Mouse (Mus musculus): ENCODE results near the gene Trpm7. TPM values are rescaled to one million over a fixed set of nuclear protein-coding genes. Genes with fewer than 3 reads are reported as not detected.
"Not testable (repeated sequence)": the region's sequence is repeated elsewhere in the genome, so short reads cannot be mapped to it uniquely, and the experiment has no call there.

Trpm7 gene
- polyA plus RNA-seq, 1 experiment, result 13.5 TPM

DNA sequence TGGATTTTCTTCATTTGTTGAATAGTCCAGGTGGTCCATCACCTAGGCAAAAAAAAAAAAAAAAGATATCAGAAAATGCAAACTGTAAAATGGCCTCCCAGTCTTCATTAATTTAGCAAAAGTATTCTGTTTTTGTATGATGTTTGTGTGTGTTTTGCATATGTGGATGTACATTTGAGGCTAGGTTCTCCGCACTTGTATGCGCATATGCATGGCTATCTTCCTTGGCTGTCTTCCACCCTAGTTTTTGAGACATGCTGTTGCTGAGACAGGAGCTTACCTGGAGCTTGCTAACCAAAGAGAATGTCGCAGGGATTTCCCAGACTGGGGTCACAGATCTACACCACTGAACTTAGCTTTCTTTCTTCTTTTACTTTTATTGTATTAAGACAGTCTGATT, 18.2 kb upstream of the Trpm7 start:
- Histone ChIP-seq H3K27me3 (replicated peaks; ENCODE audit: control insufficient read depth, insufficient read depth, low read length) (no peaks in the 10 kb centered on the region), H3K27ac (ENCODE audit: insufficient read depth, low read depth, low read length) (no peak overlapping the region), H3K4me3 (ENCODE audit: insufficient read depth, low read depth, low read length) (no peak overlapping the region), H3K4me1 (ENCODE audit: control insufficient read depth, insufficient read depth, low read length) (no peaks in the 10 kb centered on the region; the same call in 1 of the 2 replicates), H3K36me3 (ENCODE audit: control insufficient read depth, insufficient read depth, low read length) (no peaks in the 10 kb centered on the region)
- no peak for DNase-seq
- TF ChIP-seq CTCF (conservative IDR thresholded peaks at IDR 0.05; ENCODE audit: insufficient read depth, insufficient read length, low read depth, low read length) (no peak), POLR2A (IDR thresholded peaks at IDR 0.05; ENCODE audit: low read depth, low read length) (no peak)
- 95% methylated on average over 3 of the region's 3 CpGs for WGBS

DNA sequence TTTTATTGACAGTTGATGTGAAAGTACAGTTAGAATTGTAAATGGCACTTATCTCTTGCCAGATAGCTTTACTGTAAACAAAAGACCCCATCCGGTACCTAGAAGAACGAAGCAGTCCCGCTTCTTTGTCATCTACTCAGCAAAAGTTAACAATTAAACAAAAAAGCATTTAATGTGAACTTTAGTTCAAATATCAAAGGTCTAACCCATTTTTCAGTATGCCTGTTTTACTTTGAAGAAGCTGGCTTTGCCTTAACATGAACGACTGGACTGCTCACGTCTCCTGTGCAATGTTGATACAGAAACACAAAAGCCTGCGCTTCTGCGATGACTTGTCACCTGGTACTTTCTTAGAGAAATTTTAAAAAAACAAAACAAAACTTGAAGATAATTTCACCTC, 16.3 kb upstream of the Trpm7 start:
- 56% methylated on average over 7 of the region's 7 CpGs for WGBS
- H3K36me3 ChIP-seq (ENCODE audit: control insufficient read depth, insufficient read depth, low read length), result no peaks in the 10 kb centered on the region
- H3K4me3 ChIP-seq (ENCODE audit: insufficient read depth, low read depth, low read length), result no peak overlapping the region
- no peaks in the 10 kb centered on the region; the same call in 1 of the 2 replicates for H3K4me1 ChIP-seq (ENCODE audit: control insufficient read depth, insufficient read depth, low read length)
- DNase-seq, result peak; percentile 57
- peak overlapping the region; percentile 55 for H3K27ac ChIP-seq (ENCODE audit: insufficient read depth, low read depth, low read length)
- TF ChIP-seq CTCF (conservative IDR thresholded peaks at IDR 0.05; ENCODE audit: insufficient read depth, insufficient read length, low read depth, low read length), result no peak
- no peak for TF ChIP-seq POLR2A (IDR thresholded peaks at IDR 0.05; ENCODE audit: low read depth, low read length)
- H3K27me3 ChIP-seq (replicated peaks; ENCODE audit: control insufficient read depth, insufficient read depth, low read length), result no peaks in the 10 kb centered on the region

DNA sequence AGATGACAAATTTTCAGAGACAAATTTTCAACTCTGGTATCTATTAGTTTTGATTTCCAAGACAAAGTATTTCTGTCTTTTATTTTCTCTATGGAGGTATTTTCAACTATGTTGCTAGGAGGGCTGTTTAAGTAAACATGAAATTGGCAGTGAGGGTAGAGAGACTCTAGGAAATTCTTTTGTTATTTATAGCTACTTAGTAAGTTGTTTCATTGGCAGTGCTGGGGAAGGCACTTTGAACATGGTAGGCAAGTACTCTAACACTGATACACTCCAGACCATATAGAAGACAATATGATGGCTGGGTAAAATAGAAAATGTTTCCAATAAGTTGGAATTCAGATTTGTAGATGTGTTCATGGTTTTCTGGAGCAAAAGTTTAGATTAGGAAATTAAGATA, 15.7 kb upstream of the Trpm7 start:
- Histone ChIP-seq H3K4me3 (ENCODE audit: insufficient read depth, low read depth, low read length) (no peak overlapping the region), H3K4me1 (ENCODE audit: control insufficient read depth, insufficient read depth, low read length) (no peaks in the 10 kb centered on the region), H3K36me3 (ENCODE audit: control insufficient read depth, insufficient read depth, low read length) (no peaks in the 10 kb centered on the region), H3K27me3 (replicated peaks; ENCODE audit: control insufficient read depth, insufficient read depth, low read length) (no peaks in the 10 kb centered on the region), H3K27ac (ENCODE audit: insufficient read depth, low read depth, low read length) (no peak overlapping the region)
- no peak for DNase-seq
- no peak for TF ChIP-seq CTCF (conservative IDR thresholded peaks at IDR 0.05; ENCODE audit: insufficient read depth, insufficient read length, low read depth, low read length)

DNA sequence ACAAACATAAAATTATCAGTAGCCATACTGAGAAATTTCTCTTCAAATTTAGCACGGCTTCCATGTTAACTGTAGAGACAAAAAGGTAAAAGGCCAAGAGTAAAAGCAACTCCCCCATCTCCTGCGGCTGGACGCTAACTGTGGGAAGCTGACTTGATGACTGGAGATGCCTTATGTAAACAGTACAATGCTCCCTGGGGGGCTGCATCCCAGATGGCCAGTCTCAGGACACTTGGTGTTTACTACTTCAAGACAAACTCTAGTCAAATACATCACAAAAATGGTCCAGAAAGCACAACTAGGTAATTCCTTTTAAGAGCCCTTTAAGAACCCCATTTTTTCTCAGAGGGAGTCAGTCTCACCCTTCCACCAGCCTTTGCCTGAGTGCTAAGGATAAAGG, 11.1 kb upstream of the Trpm7 start:
- Histone ChIP-seq H3K27ac (ENCODE audit: insufficient read depth, low read depth, low read length) (no peak overlapping the region), H3K36me3 (ENCODE audit: control insufficient read depth, insufficient read depth, low read length) (no peaks in the 10 kb centered on the region), H3K4me3 (ENCODE audit: insufficient read depth, low read depth, low read length) (no peak overlapping the region), H3K4me1 (ENCODE audit: control insufficient read depth, insufficient read depth, low read length) (no peaks in the 10 kb centered on the region), H3K27me3 (replicated peaks; ENCODE audit: control insufficient read depth, insufficient read depth, low read length) (no peaks in the 10 kb centered on the region)
- TF ChIP-seq CTCF (conservative IDR thresholded peaks at IDR 0.05; ENCODE audit: insufficient read depth, insufficient read length, low read depth, low read length) (no peak), POLR2A (IDR thresholded peaks at IDR 0.05; ENCODE audit: low read depth, low read length) (no peak)
- WGBS, result 61% methylated on average over 3 of the region's 3 CpGs
- DNase-seq, result no peak

DNA sequence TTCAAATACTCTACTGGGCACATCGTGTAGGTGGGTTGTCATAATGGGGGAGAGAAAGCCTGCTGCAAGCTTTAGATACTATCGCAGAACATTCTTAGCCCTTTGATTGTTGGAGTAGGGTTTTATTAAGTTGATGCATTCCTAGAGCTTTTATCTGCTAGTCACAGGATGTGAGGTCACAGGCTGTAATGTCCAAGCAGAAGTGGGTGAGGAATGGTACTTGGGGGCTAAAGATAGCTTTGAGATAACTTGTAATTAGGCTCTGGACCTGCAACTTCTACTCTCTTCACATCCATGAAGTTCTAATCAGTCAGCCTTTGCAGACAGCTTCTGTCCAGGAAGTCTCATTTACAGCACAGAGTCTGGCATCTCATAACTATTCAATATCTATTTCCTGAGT, 9.8 kb upstream of the Trpm7 start:
- no peaks in the 10 kb centered on the region for H3K36me3 ChIP-seq (ENCODE audit: control insufficient read depth, insufficient read depth, low read length)
- no peak for DNase-seq
- no peak for TF ChIP-seq POLR2A (IDR thresholded peaks at IDR 0.05; ENCODE audit: low read depth, low read length)
- TF ChIP-seq CTCF (conservative IDR thresholded peaks at IDR 0.05; ENCODE audit: insufficient read depth, insufficient read length, low read depth, low read length), result no peak
- no peak overlapping the region for H3K4me3 ChIP-seq (ENCODE audit: insufficient read depth, low read depth, low read length)
- H3K27ac ChIP-seq (ENCODE audit: insufficient read depth, low read depth, low read length), result no peak overlapping the region
- H3K27me3 ChIP-seq (replicated peaks; ENCODE audit: control insufficient read depth, insufficient read depth, low read length), result no peaks in the 10 kb centered on the region
- no peaks in the 10 kb centered on the region for H3K4me1 ChIP-seq (ENCODE audit: control insufficient read depth, insufficient read depth, low read length)
- WGBS, result 62% methylated on average over 2 of the region's 2 CpGs

DNA sequence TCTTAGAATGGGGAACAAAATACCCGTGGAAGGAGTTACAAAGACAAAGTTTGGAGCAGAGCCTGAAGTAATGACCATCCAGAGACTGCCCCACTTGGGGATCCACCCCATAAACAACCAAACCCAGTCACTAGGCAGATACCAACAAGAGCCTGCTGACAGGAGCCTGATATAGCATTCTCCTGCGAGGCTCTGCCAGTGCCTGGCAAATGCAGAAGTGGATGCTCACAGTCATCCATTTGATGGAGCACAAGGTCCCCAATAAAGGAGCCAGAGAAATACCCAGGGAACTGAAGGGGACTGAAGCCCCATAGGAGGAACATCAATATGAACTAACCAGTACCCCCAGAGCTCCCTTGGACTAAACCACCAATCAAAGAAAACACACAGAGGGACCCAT, 6.7 kb upstream of the Trpm7 start:
- not testable (repeated sequence) for H3K27me3 ChIP-seq (replicated peaks; ENCODE audit: control insufficient read depth, insufficient read depth, low read length); H3K4me3 ChIP-seq (ENCODE audit: insufficient read depth, low read depth, low read length); H3K36me3 ChIP-seq (ENCODE audit: control insufficient read depth, insufficient read depth, low read length); DNase-seq; H3K27ac ChIP-seq (ENCODE audit: insufficient read depth, low read depth, low read length); H3K4me1 ChIP-seq (ENCODE audit: control insufficient read depth, insufficient read depth, low read length)
- 62% methylated on average over 2 of the region's 2 CpGs for WGBS

DNA sequence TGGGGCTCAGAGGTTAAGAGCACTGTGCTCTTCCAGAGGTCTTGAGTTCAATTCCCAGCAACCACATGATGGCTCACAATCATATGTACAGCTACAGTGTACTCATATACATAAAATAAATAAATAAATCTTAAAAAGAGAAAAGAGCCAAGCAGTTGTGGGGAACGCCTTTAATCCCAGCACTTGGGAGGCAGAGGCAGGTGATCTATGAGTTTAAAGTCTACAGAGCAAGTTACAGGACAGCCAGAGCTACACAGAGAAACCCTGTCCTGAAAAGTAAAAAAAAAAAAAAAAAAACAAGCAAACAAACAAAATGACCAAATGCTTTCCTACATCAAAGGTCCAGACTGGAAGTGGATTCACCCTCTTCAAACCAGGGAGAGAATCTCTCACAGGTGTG, 2.0 kb upstream of the Trpm7 start:
- H3K36me3 ChIP-seq (ENCODE audit: control insufficient read depth, insufficient read depth, low read length), result no peaks in the 10 kb centered on the region
- peak; percentile 69 for DNase-seq
- no peak overlapping the region for H3K4me3 ChIP-seq (ENCODE audit: insufficient read depth, low read depth, low read length)
- H3K27me3 ChIP-seq (replicated peaks; ENCODE audit: control insufficient read depth, insufficient read depth, low read length), result no peaks in the 10 kb centered on the region
- H3K4me1 ChIP-seq (ENCODE audit: control insufficient read depth, insufficient read depth, low read length), result peaks cover 12% of the 10 kb centered on the region; the same call in 1 of the 2 replicates
- H3K27ac ChIP-seq (ENCODE audit: insufficient read depth, low read depth, low read length), result 0 out of 2 replicates have a peak overlapping the region, but pooled peaks have one; percentile 36
- 61% methylated on average over 1 of the region's 1 CpGs for whole genome bisulfite sequencing
- TF ChIP-seq CTCF (conservative IDR thresholded peaks at IDR 0.05; ENCODE audit: insufficient read depth, insufficient read length, low read depth, low read length) (no peak), POLR2A (IDR thresholded peaks at IDR 0.05; ENCODE audit: low read depth, low read length) (no peak)

DNA sequence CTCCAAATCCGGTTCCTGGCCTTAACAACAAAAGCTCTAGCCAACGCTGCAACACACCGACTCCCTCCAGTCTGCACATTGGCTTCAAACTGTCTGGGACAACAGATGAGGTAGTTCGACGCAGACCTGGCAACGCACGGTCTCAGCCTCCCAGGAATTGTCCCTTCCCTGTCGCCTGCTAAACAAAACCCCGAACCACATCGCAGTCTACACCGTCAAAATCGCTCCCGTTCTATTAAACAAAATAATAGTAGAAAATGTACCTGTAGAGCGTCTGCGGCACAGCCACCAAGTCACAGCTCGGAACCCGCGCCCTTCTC, 554 bp downstream of the Trpm7 start:
- TF ChIP-seq CTCF (conservative IDR thresholded peaks at IDR 0.05; ENCODE audit: insufficient read depth, insufficient read length, low read depth, low read length) (no peak), POLR2A (IDR thresholded peaks at IDR 0.05; ENCODE audit: low read depth, low read length) (no peak)
- Histone ChIP-seq H3K36me3 (ENCODE audit: control insufficient read depth, insufficient read depth, low read length) (no peaks in the 10 kb centered on the region), H3K4me3 (ENCODE audit: insufficient read depth, low read depth, low read length) (peak overlapping the region; percentile 64), H3K4me1 (ENCODE audit: control insufficient read depth, insufficient read depth, low read length) (peaks cover 19% of the 10 kb centered on the region; the same call in 1 of the 2 replicates), H3K27me3 (replicated peaks; ENCODE audit: control insufficient read depth, insufficient read depth, low read length) (no peaks in the 10 kb centered on the region), H3K27ac (ENCODE audit: insufficient read depth, low read depth, low read length) (peak overlapping the region; percentile 95)
- DNase-seq, result peak; percentile 59
- under 1% methylated on average over 18 of the region's 18 CpGs for WGBS

All from kidney, adult 2 months (tissue).